Mouse (Mus musculus) MEL (cell line): ENCODE measurements around the gene Opa1. TPM values are rescaled to one million over a fixed set of nuclear protein-coding genes. Genes with fewer than 3 reads are reported as not detected.

Source experiments
- DNase-seq: peaks from one replicate; pipeline ENCODE4 v3.0.0; 2011; ENCODE audit warnings: low read depth, low spot score
- H3K27ac ChIP-seq: 2 replicates; pipeline ENCODE4 v1.5.1; 2012; ENCODE audit warnings: low read depth, mild to moderate bottlenecking, control low read depth, low read length, moderate library complexity; ENCODE audit not compliant: control insufficient read depth
- H3K27me3 ChIP-seq, 2 experiments: fragments of 150-350 bp in 1 of 2; sonication (generic) in 1 of 2; 2 replicates each; pipeline ENCODE4 v1.6.1; 2012; ENCODE audit warnings: low read length in 2 of 2, mild to moderate bottlenecking in 2 of 2, improper control_type of control experiment in 1 of 2, moderate library complexity in 1 of 2; ENCODE audit not compliant: insufficient read depth in 2 of 2, control insufficient read depth in 1 of 2
- H3K36me3 ChIP-seq, 2 experiments: 2 replicates each; pipeline ENCODE4 v1.6.1; 2012 to 2014; ENCODE audit warnings: low read length in 2 of 2, improper control_type of control experiment in 1 of 2, inconsistent platforms in 1 of 2, mild to moderate bottlenecking in 1 of 2; ENCODE audit not compliant: insufficient read depth in 2 of 2, control insufficient read depth in 1 of 2
- H3K4me1 ChIP-seq, 2 experiments: fragments of 150-350 bp in 1 of 2; sonication (generic) in 1 of 2; 2 replicates each; pipeline ENCODE4 v1.6.1; 2012; ENCODE audit warnings: low read length in 2 of 2, improper control_type of control experiment in 1 of 2, mild to moderate bottlenecking in 1 of 2; ENCODE audit not compliant: insufficient read depth in 2 of 2, control insufficient read depth in 1 of 2
- H3K4me3 ChIP-seq, 2 experiments: fragments of 150-350 bp in 1 of 2; sonication (generic) in 1 of 2; 2 replicates each; pipeline ENCODE4 v1.5.1; 2012; ENCODE audit warnings: low read depth in 2 of 2, low read length in 2 of 2, mild to moderate bottlenecking in 2 of 2, moderate library complexity in 2 of 2, control low read depth in 1 of 2, improper control_type of control experiment in 1 of 2; ENCODE audit not compliant: control insufficient read depth in 1 of 2, insufficient read depth in 1 of 2
- H3K79me2 ChIP-seq: 2 replicates; pipeline ENCODE4 v1.6.1; 2012; ENCODE audit warnings: mild to moderate bottlenecking, low read length, moderate library complexity; ENCODE audit not compliant: control insufficient read depth, poor library complexity, insufficient read depth
- H3K9ac ChIP-seq: 2 replicates; pipeline ENCODE4 v1.6.1; 2012; ENCODE audit warnings: low read depth, mild to moderate bottlenecking, control low read depth, low read length, moderate library complexity; ENCODE audit not compliant: control insufficient read depth, poor library complexity, severe bottlenecking
- H3K9me3 ChIP-seq: fragments of 150-350 bp; sonication (generic); replicated peaks from 2 replicates; pipeline ENCODE4 v1.6.1; 2012; ENCODE audit warnings: mild to moderate bottlenecking, low read length, improper control_type of control experiment, moderate library complexity; ENCODE audit not compliant: insufficient read depth
- BHLHE40 ChIP-seq: IDR thresholded peaks from 2 replicates; pipeline ENCODE4 v1.6.1; 2012; ENCODE audit warnings: low read depth, mild to moderate bottlenecking, inconsistent platforms, low read length, improper control_type of control experiment, borderline replicate concordance
- CHD2 ChIP-seq: IDR thresholded peaks from 2 replicates; pipeline ENCODE4 v1.6.1; 2011; ENCODE audit warnings: low read length, improper control_type of control experiment
- CTCF ChIP-seq, 3 experiments: IDR thresholded peaks in 2 of 3; conservative IDR thresholded peaks in 1 of 3; 2 replicates each; pipeline ENCODE4 v1.5.1; 2011 to 2012; ENCODE audit warnings: low read length in 3 of 3, low read depth in 2 of 3, mild to moderate bottlenecking in 2 of 3, improper control_type of control experiment in 1 of 3, inconsistent platforms in 1 of 3, mixed read lengths in 1 of 3, moderate library complexity in 1 of 3; ENCODE audit not compliant: control insufficient read depth in 1 of 3, insufficient read depth in 1 of 3, poor library complexity in 1 of 3, severe bottlenecking in 1 of 3
- E2F4 ChIP-seq: IDR thresholded peaks from 2 replicates; pipeline ENCODE4 v1.6.1; 2011; ENCODE audit warnings: low read depth, low read length, improper control_type of control experiment, borderline replicate concordance
- EP300 ChIP-seq, 2 experiments: IDR thresholded peaks; 2 replicates each; pipeline ENCODE4 v1.6.1; 2011; ENCODE audit warnings: improper control_type of control experiment in 2 of 2, low read length in 2 of 2, low read depth in 1 of 2, mild to moderate bottlenecking in 1 of 2
- ETS1 ChIP-seq: IDR thresholded peaks from 2 replicates; pipeline ENCODE4 v1.6.1; 2012; ENCODE audit warnings: low read depth, mild to moderate bottlenecking, inconsistent platforms, low read length, improper control_type of control experiment, moderate library complexity
- GABPA ChIP-seq: IDR thresholded peaks from 2 replicates; pipeline ENCODE4 v1.6.1; 2012; ENCODE audit warnings: low read depth, mild to moderate bottlenecking, inconsistent platforms, low read length, improper control_type of control experiment, moderate library complexity
- HCFC1 ChIP-seq: IDR thresholded peaks from 2 replicates; pipeline ENCODE4 v1.6.1; 2012; ENCODE audit warnings: low read depth, mild to moderate bottlenecking, inconsistent platforms, low read length, improper control_type of control experiment, moderate library complexity
- KAT2A ChIP-seq: conservative IDR thresholded peaks from 2 replicates; pipeline ENCODE4 v1.6.1; 2012; ENCODE audit warnings: low read depth, low read length, improper control_type of control experiment, inconsistent platforms
- MXI1 ChIP-seq: IDR thresholded peaks from 2 replicates; pipeline ENCODE4 v1.6.1; 2011; ENCODE audit warnings: mild to moderate bottlenecking, low read depth, low read length, improper control_type of control experiment
- MYC ChIP-seq: IDR thresholded peaks from 2 replicates; pipeline ENCODE4 v1.6.1; 2011; ENCODE audit warnings: low read depth, mild to moderate bottlenecking, low read length, improper control_type of control experiment, moderate library complexity
- NELFE ChIP-seq: IDR thresholded peaks from 2 replicates; pipeline ENCODE4 v1.6.1; 2011; ENCODE audit warnings: low read depth, low read length, improper control_type of control experiment
- NRF1 ChIP-seq: IDR thresholded peaks from 2 replicates; pipeline ENCODE4 v1.6.1; 2014; ENCODE audit warnings: low read depth, mild to moderate bottlenecking, inconsistent platforms, low read length, improper control_type of control experiment, moderate library complexity; ENCODE audit not compliant: poor library complexity, insufficient read depth, severe bottlenecking
- RAD21 ChIP-seq: IDR thresholded peaks from 2 replicates; pipeline ENCODE4 v1.6.1; 2011; ENCODE audit warnings: mild to moderate bottlenecking, low read depth, low read length, improper control_type of control experiment
- RCOR1 ChIP-seq: IDR thresholded peaks from 2 replicates; pipeline ENCODE4 v1.6.1; 2012; ENCODE audit warnings: low read depth, mild to moderate bottlenecking, inconsistent platforms, low read length, improper control_type of control experiment
- SIN3A ChIP-seq: IDR thresholded peaks from 2 replicates; pipeline ENCODE4 v1.6.1; 2012; ENCODE audit warnings: low read length, improper control_type of control experiment, inconsistent platforms
- TAL1 ChIP-seq: IDR thresholded peaks from 2 replicates; pipeline ENCODE4 v1.6.1; 2012; ENCODE audit warnings: mild to moderate bottlenecking, inconsistent platforms, low read length, moderate library complexity, mixed read lengths
- USF1 ChIP-seq: IDR thresholded peaks from 2 replicates; pipeline ENCODE4 v1.6.1; 2014; ENCODE audit warnings: low read depth, mild to moderate bottlenecking, inconsistent platforms, low read length, improper control_type of control experiment, moderate library complexity
- USF2 ChIP-seq, 2 experiments: IDR thresholded peaks; 2 replicates each; pipeline ENCODE4 v1.6.1; 2011 to 2012; ENCODE audit warnings: improper control_type of control experiment in 2 of 2, low read length in 2 of 2, borderline replicate concordance in 1 of 2, inconsistent platforms in 1 of 2, low read depth in 1 of 2, mild to moderate bottlenecking in 1 of 2; ENCODE audit not compliant: insufficient read depth in 1 of 2
- ZKSCAN1 ChIP-seq: IDR thresholded peaks from 2 replicates; pipeline ENCODE4 v1.6.1; 2012; ENCODE audit warnings: low read depth, mild to moderate bottlenecking, inconsistent platforms, low read length, improper control_type of control experiment, moderate library complexity
- ZMIZ1 ChIP-seq: IDR thresholded peaks from 2 replicates; pipeline ENCODE4 v1.6.1; 2012; ENCODE audit warnings: low read depth, mild to moderate bottlenecking, inconsistent platforms, low read length, improper control_type of control experiment, moderate library complexity
- ZNF384 ChIP-seq: IDR thresholded peaks from 2 replicates; pipeline ENCODE4 v1.6.1; 2012; ENCODE audit warnings: low read depth, mild to moderate bottlenecking, inconsistent platforms, low read length, improper control_type of control experiment
- polyA plus RNA-seq, 2 experiments: library from polyadenylated mRNA; stranded (reverse) in 1 of 2; unstranded in 1 of 2; fragments of >175 nt in 1 of 2; fragments of >200 nt in 1 of 2; gene quantifications; 2 replicates each; pipeline versions ENCODE4 v1.2.1 to v1.2.4; 2012; ENCODE audit warnings: low replicate concordance in 2 of 2, low read depth in 1 of 2; ENCODE audit not compliant: insufficient read length in 2 of 2, insufficient read depth in 1 of 2, missing spikeins in 1 of 2
- total RNA-seq: library from RNA; depleted of rRNA; stranded (reverse); fragments of 300-350 nt; gene quantifications from 2 replicates; pipeline ENCODE4 v1.2.3, GENCODE M21; 2012

Opa1 gene
- total and polyA plus RNA-seq, 3 experiments: 43.4 to 56.1 (median 45.6) TPM

DNA sequence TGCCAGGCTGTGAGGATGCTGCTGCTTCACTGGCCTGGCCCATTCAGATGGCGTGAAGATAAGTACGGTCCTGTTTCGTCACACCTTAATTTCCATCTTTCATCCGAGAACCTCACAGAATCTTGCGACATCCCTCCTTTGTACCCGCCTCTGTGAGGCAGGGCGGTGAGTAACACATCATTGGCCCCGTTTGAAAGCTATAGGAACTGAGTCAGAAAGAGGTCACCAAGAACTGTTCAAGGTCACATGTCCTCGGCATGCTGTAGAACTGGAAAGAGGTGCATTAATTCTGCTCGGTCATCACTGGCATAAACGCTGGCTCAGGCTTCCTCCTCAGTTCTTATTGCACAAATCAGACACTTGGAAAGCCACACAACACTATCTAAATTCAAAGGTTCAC, 34.3 kb upstream of the Opa1 start, which contains the start of gene Atp13a4:
Atp13a4 (minus strand) TSS at position 36 of the 400 bp plus-strand sequence.
- H3K27ac ChIP-seq: no peak within 1 kb of the TSS
- no peaks in the 10 kb centered on the region for H3K79me2 ChIP-seq
- no peak within 1 kb of the TSS for H3K4me3 ChIP-seq
- TF ChIP-seq RCOR1 (no peak), USF1 (no peak), E2F4 (no peak), MYC (no peak), KAT2A (no peak), RAD21 (no peak), USF2 (IDR thresholded peaks at IDR 0.05; ENCODE audit: borderline replicate concordance in 1 of 2, insufficient read depth in 1 of 2, low read depth in 1 of 2, low read length in 2 of 2) (no peak), CTCF (IDR thresholded peaks at IDR 0.05 in 2 of 3, conservative IDR thresholded peaks at IDR 0.05 in 1 of 3; ENCODE audit: control insufficient read depth in 1 of 3, insufficient read depth in 1 of 3, low read depth in 2 of 3, low read length in 3 of 3, poor library complexity in 1 of 3, severe bottlenecking in 1 of 3) (no peak), MXI1 (no peak)
- no peaks in the 10 kb centered on the region for H3K36me3 ChIP-seq
- no peaks in the 10 kb centered on the region for H3K27me3 ChIP-seq
- no peaks in the 10 kb centered on the region for H3K4me1 ChIP-seq
- H3K9ac ChIP-seq: no peak within 1 kb of the TSS
- DNase-seq: no peak
- no peaks in the 10 kb centered on the region for H3K9me3 ChIP-seq

DNA sequence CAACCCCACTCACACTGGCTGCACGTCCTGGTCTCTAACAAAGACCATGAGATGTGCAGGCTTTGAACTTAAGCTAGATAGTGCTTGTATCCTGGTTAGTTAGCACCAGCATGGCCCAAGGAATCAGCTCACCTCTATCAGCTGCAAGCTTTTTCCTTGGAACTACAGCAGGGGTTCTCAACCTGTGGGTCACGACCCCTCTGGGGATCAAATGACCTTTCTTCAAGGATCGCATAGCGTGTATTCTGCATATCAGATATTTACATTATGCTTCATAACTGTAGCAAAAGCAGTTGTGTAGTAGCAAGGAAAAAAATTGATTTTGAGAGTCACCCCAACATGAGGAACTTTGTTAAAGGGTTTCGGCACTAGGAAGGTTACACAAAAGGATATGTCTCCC, 19.5 kb upstream of the Opa1 start:
- Histone ChIP-seq H3K27me3 (no peaks in the 10 kb centered on the region), H3K36me3 (no peaks in the 10 kb centered on the region), H3K4me3 (no peak overlapping the region), H3K79me2 (no peaks in the 10 kb centered on the region), H3K4me1 (no peaks in the 10 kb centered on the region), H3K9me3 (no peaks in the 10 kb centered on the region), H3K9ac (no peak overlapping the region), H3K27ac (no peak overlapping the region)
- no peak for TF ChIP-seq HCFC1
- no peak for DNase-seq

DNA sequence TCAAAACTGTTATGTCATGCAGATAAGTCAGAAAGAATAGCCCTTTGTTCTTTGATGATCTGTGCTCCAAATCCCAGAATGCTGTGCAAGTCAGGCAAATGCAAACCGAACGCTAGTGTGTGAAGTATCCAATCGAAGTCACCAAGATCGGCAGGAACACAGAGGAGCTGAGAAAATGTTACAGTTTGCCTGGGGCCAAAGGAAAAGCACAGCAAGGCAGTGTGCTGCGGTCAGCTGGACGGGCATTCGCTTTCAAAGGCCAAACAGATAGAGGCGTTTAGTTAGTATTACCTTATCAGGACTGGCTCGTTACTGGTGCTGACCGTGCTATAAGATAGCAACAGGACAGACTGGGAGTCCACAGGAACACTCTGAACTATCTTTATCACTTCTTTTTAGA, 18.7 kb upstream of the Opa1 start:
- Histone ChIP-seq H3K27me3 (no peaks in the 10 kb centered on the region), H3K9ac (no peak overlapping the region), H3K79me2 (no peaks in the 10 kb centered on the region), H3K9me3 (no peaks in the 10 kb centered on the region), H3K27ac (no peak overlapping the region), H3K4me1 (no peaks in the 10 kb centered on the region), H3K36me3 (no peaks in the 10 kb centered on the region), H3K4me3 (no peak overlapping the region)
- DNase-seq: no peak
- TF ChIP-seq GABPA: no peak
- no peak for TF ChIP-seq SIN3A
- no peak for TF ChIP-seq ZNF384
- no peak for TF ChIP-seq CHD2
- no peak for TF ChIP-seq NELFE
- TF ChIP-seq USF1: no peak
- TF ChIP-seq HCFC1: no peak
- no peak for TF ChIP-seq ZMIZ1
- no peak for TF ChIP-seq ZKSCAN1
- TF ChIP-seq EP300 (IDR thresholded peaks at IDR 0.05; ENCODE audit: low read depth in 1 of 2, low read length in 2 of 2): no peak
- TF ChIP-seq ETS1: no peak
- no peak for TF ChIP-seq TAL1
- TF ChIP-seq BHLHE40: no peak
- no peak for TF ChIP-seq NRF1
